20 mouse cellular contexts compared by ENCODE assay signal in genomic region chr6:94924338-94925039, GRCm38 (mm10).
DNase-seq lines count a peak whose midpoint lies in the region; ATAC-seq lines count a peak whose summit lies in the region.
"Had no signal": no experiment of that assay in that cellular context is flagged by ENCODE, and none has a peak within 500 bp of the region (broad histone marks: within the 10 kb centered on the region; RNA-seq: fewer than 3 reads in every experiment).

No protein-coding gene starts in this region.

- peak; percentile 68 for ATAC-seq in megakaryocyte progenitor cell, adult 5-6 weeks (replicated peaks; ENCODE audit: poor library complexity)
- ATAC-seq: forebrain, embryonic 14.5 days; hindbrain, embryonic 16.5 days; inflammation-experienced regulatory T-cells, adult 6 months had no signal

- peak; percentile 10 for DNase-seq in testis, postnatal 14 days (ENCODE audit: low spot score)
- no peak for DNase-seq in testis, postnatal 10 days (ENCODE audit: low spot score)
- no peak for DNase-seq in yolk sac, embryonic 10.5 days (ENCODE audit: low spot score)
- DNase-seq in thymus, postnatal 0 days (ENCODE audit: low spot score): no peak
- no peak for DNase-seq in right cerebral cortex, postnatal 14 days
- DNase-seq: cerebellum, adult 11 months; cerebellum, adult 8-10 months; cerebellum, postnatal 14 days; gastrocnemius, adult 2 months; gastrocnemius, postnatal 36 days; heart, adult 11 months; heart, postnatal 36 days had no signal

- no peak overlapping the region for H3K4me3 ChIP-seq in brown adipose tissue, adult 24 weeks (ENCODE audit: insufficient read depth, low read depth, low read length)
- H3K4me3 ChIP-seq: embryonic facial prominence, embryonic 13.5 days; forebrain, embryonic 10.5 days; gastrocnemius, adult 2 months; heart, embryonic 13.5 days had no signal

- 0 out of 2 replicates have a peak, but pooled peaks cover 2% of the 10 kb centered on the region for H3K4me1 ChIP-seq in brown adipose tissue, adult 24 weeks (ENCODE audit: control insufficient read depth, insufficient read depth, insufficient read length, low read length)
- H3K4me1 ChIP-seq: embryonic facial prominence, embryonic 13.5 days; forebrain, embryonic 10.5 days had no signal

- peak overlapping the region; percentile 2; the same call in 1 of the 2 replicates for H3K27ac ChIP-seq in brown adipose tissue, adult 24 weeks (replicated peaks; ENCODE audit: low read depth, low read length)
- H3K27ac ChIP-seq: embryonic facial prominence, embryonic 13.5 days; forebrain, embryonic 10.5 days; gastrocnemius, adult 2 months; heart, embryonic 13.5 days had no signal
